Mouse (Mus musculus) erythroblast, embryonic 14.5 days (primary cell): ENCODE measurements around the gene Arel1.

Experiments
- GATA1 ChIP-seq: IDR thresholded peaks from 2 replicates; pipeline ENCODE4 v1.6.1; 2012; ENCODE audit warnings: low read length, inconsistent platforms, mixed read lengths
- TAL1 ChIP-seq: IDR thresholded peaks from 3 replicates; pipeline ENCODE4 v1.6.1; 2012; ENCODE audit warnings: low read length, inconsistent platforms, mixed read lengths

DNA sequence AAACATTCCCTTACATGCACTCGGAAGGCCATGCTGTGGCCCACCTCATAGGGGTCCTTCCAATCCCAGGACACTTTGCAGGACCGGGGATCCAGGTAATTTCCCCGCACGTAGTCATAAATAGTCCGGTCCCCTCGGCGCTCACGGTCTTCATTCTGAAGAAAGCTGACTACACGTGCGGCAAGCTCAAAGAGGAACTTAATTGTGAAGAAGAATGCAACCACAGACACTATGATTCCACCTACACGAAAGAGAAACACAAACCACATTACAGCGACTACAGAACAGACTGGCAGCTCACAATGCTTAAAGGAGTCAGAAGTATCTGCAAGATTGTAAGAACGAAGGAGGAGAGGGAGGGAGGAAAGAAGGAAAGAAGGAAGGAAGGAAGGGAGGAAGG, 29.0 kb downstream of the Arel1 start:
- TF ChIP-seq GATA1: no peak
- no peak for TF ChIP-seq TAL1
